23 mouse cellular contexts compared by ENCODE assay signal in genomic region chr19:58817398-58817797, GRCm38 (mm10). TPM values are rescaled to one million over a fixed set of nuclear protein-coding genes. Genes with fewer than 3 reads are reported as not detected.
DNase-seq lines count a peak whose midpoint lies in the region; TF ChIP-seq lines count a peak whose summit lies in the region.
"Had no signal": no experiment of that assay in that cellular context is flagged by ENCODE, and none has a peak within 500 bp of the region (broad histone marks: within the 10 kb centered on the region; RNA-seq: fewer than 3 reads in every experiment).

No protein-coding gene starts in this region.

- H3K27me3 ChIP-seq in heart, adult 2 months (ENCODE audit: control insufficient read depth, insufficient read depth, low read length): no peaks in the 10 kb centered on the region
- no peaks in the 10 kb centered on the region for H3K27me3 ChIP-seq in kidney, adult 2 months (replicated peaks; ENCODE audit: control insufficient read depth, insufficient read depth, low read length)
- H3K27me3 ChIP-seq: CH12.LX; embryonic facial prominence, embryonic 13.5 days; forebrain, embryonic 12.5 days; heart, embryonic 13.5 days had no signal

- H3K36me3 ChIP-seq in heart, adult 2 months (ENCODE audit: control insufficient read depth, insufficient read depth, low read length): no peaks in the 10 kb centered on the region
- no peaks in the 10 kb centered on the region for H3K36me3 ChIP-seq in kidney, adult 2 months (ENCODE audit: control insufficient read depth, insufficient read depth, low read length)
- H3K36me3 ChIP-seq: embryonic facial prominence, embryonic 13.5 days; forebrain, embryonic 12.5 days had no signal

- no peak for TF ChIP-seq EP300 in heart, adult 2 months (IDR thresholded peaks at IDR 0.05; ENCODE audit: insufficient read depth, low read depth, low read length)

- H3K79me2 ChIP-seq in heart, adult 2 months (replicated peaks; ENCODE audit: control insufficient read depth, insufficient read depth, low read length): no peaks in the 10 kb centered on the region

- no peak for TF ChIP-seq POLR2A in heart, adult 2 months (IDR thresholded peaks at IDR 0.05; ENCODE audit: insufficient read depth, low read depth, low read length)
- TF ChIP-seq POLR2A in kidney, adult 2 months (IDR thresholded peaks at IDR 0.05; ENCODE audit: low read depth, low read length): no peak

- intact Hi-C loops in heart, adult 2 months (cut with DNase I): no loop called here
- intact Hi-C loops in heart, postnatal 25 days (cut with DNase I): no loop called here

- peak overlapping the region; percentile 75 for H3K27ac ChIP-seq in heart, adult 2 months
- H3K27ac ChIP-seq in kidney, adult 2 months (ENCODE audit: insufficient read depth, low read depth, low read length): peak overlapping the region; percentile 43; the same call in 1 of the 2 replicates
- H3K27ac ChIP-seq: embryonic facial prominence, embryonic 13.5 days; forebrain, embryonic 12.5 days; hindbrain, embryonic 10.5 days; hindbrain, embryonic 14.5 days had no signal

- TF ChIP-seq CTCF in heart, adult 2 months (IDR thresholded peaks at IDR 0.05): no peak
- no peak for TF ChIP-seq CTCF in kidney, adult 2 months (conservative IDR thresholded peaks at IDR 0.05; ENCODE audit: insufficient read depth, insufficient read length, low read depth, low read length)

- H3K9ac ChIP-seq in heart, adult 2 months (ENCODE audit: low read depth, low read length): no peak overlapping the region
- H3K9ac ChIP-seq: embryonic facial prominence, embryonic 13.5 days; forebrain, embryonic 12.5 days; heart, embryonic 13.5 days; hindbrain, embryonic 14.5 days had no signal

- DNase-seq in heart, adult 2 months: no peak
- no peak for DNase-seq in heart, postnatal 25 days (ENCODE audit: low spot score)
- no peak for DNase-seq in kidney, adult 2 months
- DNase-seq in kidney, postnatal 4 days: no peak
- DNase-seq in layer of hippocampus, adult 8-10 months (ENCODE audit: low spot score in 2 of 2): peak; percentile 50 to 58
- DNase-seq in layer of hippocampus, postnatal 36 days: no peak
- DNase-seq: adrenal gland, postnatal 14 days; cerebellum, adult 18-20 months; cerebellum, adult 9-11 months; cerebellum, postnatal 36 days had no signal

- 72% methylated on average over 11 of the region's 11 CpGs for WGBS in heart, adult 2 months
- 85% methylated on average over 11 of the region's 11 CpGs for WGBS in kidney, adult 2 months

- peaks cover 18% of the 10 kb centered on the region for H3K4me1 ChIP-seq in heart, adult 2 months (ENCODE audit: control insufficient read depth, insufficient read depth, low read length)
- H3K4me1 ChIP-seq in kidney, adult 2 months (ENCODE audit: control insufficient read depth, insufficient read depth, low read length): no peaks in the 10 kb centered on the region
- H3K4me1 ChIP-seq: embryonic facial prominence, embryonic 13.5 days; forebrain, embryonic 12.5 days had no signal

- no peak overlapping the region for H3K4me3 ChIP-seq in heart, adult 2 months
- H3K4me3 ChIP-seq in kidney, adult 2 months (ENCODE audit: insufficient read depth, low read depth, low read length): no peak overlapping the region
- H3K4me3 ChIP-seq: embryonic facial prominence, embryonic 13.5 days; forebrain, embryonic 12.5 days; heart, embryonic 13.5 days; hindbrain, embryonic 10.5 days had no signal

RNA-seq across cellular contexts. Expression of gene 1700019N19Rik, which starts 23.1 kb away (rescaled TPM):
- total RNA-seq in heart, adult 2 months (2021): not detected
- 0.29 TPM in 2 replicates for polyA plus RNA-seq in heart, adult 2 months (2012; rRNA removed)
- not detected for total RNA-seq in heart, postnatal 25 days (2021)
- polyA plus RNA-seq in kidney, adult 2 months (2012; rRNA removed): 0.16 TPM in 2 replicates
- under 1 TPM in 1 of 4 experiments, not detected in 3; 0.33 TPM for total RNA-seq in layer of hippocampus, adult 8-10 months (2022)
- under 1 TPM; 0.37 to 0.53 TPM for total RNA-seq in layer of hippocampus, postnatal 36 days (2021)
- total RNA-seq: adrenal gland, adult 18-20 months; adrenal gland, postnatal 14 days; gastrocnemius, postnatal 25 days; granulocyte monocyte progenitor cell, adult 5-6 weeks; heart, postnatal 10 days had no signal
- polyA plus RNA-seq: activated CD4-positive, CD25-positive, alpha-beta regulatory T cell, adult 4 months; embryonic facial prominence, embryonic 13.5 days; forebrain, embryonic 12.5 days; forebrain, embryonic 16.5 days; heart, embryonic 13.5 days; hindbrain, embryonic 14.5 days; Patski had no signal

RNA-seq across cellular contexts. Expression of gene Pnliprp2, which starts 57.9 kb away (rescaled TPM):
- not detected for total RNA-seq in heart, adult 2 months (2021)
- not detected in 2 replicates for polyA plus RNA-seq in heart, adult 2 months (2012; rRNA removed)
- not detected for total RNA-seq in heart, postnatal 25 days (2021)
- polyA plus RNA-seq in kidney, adult 2 months (2012; rRNA removed): not detected in 2 replicates
- total RNA-seq in layer of hippocampus, adult 8-10 months (2022): under 1 TPM; 0.20 to 0.49 (median 0.23) TPM
- total RNA-seq in layer of hippocampus, postnatal 36 days (2021): under 1 TPM; 0.22 to 0.33 TPM
- total RNA-seq: adrenal gland, adult 18-20 months; adrenal gland, postnatal 14 days; gastrocnemius, postnatal 25 days; granulocyte monocyte progenitor cell, adult 5-6 weeks; heart, postnatal 10 days had no signal
- polyA plus RNA-seq: activated CD4-positive, CD25-positive, alpha-beta regulatory T cell, adult 4 months; embryonic facial prominence, embryonic 13.5 days; forebrain, embryonic 12.5 days; hindbrain, embryonic 10.5 days; Patski had no signal

Comparison
In these comparisons a context has a peak if more than half of its experiments do, and no peak if none do; other contexts are left out.
1. DNase-seq: peak in layer of hippocampus, adult 8-10 months (2 of 2); none in heart, adult 2 months (0 of 2), heart, postnatal 25 days (single experiment), kidney, adult 2 months (single experiment), kidney, postnatal 4 days (0 of 2) and layer of hippocampus, postnatal 36 days (0 of 2).